Comparison of ENCODE assay signal across 18 mouse cellular contexts in genomic region chr9:119053964-119054576, GRCm38 (mm10). TPM values are rescaled to one million over a fixed set of nuclear protein-coding genes. Genes with fewer than 3 reads are reported as not detected.
DNase-seq lines count a peak whose midpoint lies in the region; ATAC-seq and TF ChIP-seq lines count a peak whose summit lies in the region.
"Had no signal": no experiment of that assay in that cellular context is flagged by ENCODE, and none has a peak within 500 bp of the region (broad histone marks: within the 10 kb centered on the region; RNA-seq: fewer than 3 reads in every experiment).

No protein-coding gene starts in this region.

- ATAC-seq in lung, embryonic 14.5 days (ENCODE audit: insufficient read depth) = no peak
- peak; percentile 40 for ATAC-seq in intestine, embryonic 15.5 days
- ATAC-seq in limb, embryonic 12.5 days (ENCODE audit: insufficient number of reproducible peaks, insufficient read depth, low FRiP score, low TSS enrichment, low read depth) = no peak
- ATAC-seq in stomach, postnatal 0 days (ENCODE audit: low FRiP score, low TSS enrichment) = peak; percentile 82
- ATAC-seq in megakaryocyte, adult 5-6 weeks (ENCODE audit: poor library complexity, severe bottlenecking) = no peak
- ATAC-seq: hindbrain, postnatal 0 days; liver, embryonic 12.5 days had no signal

- 0 out of 2 replicates have a peak, but pooled peaks cover 3% of the 10 kb centered on the region for H3K27me3 ChIP-seq in lung, embryonic 14.5 days (ENCODE audit: insufficient read depth, low read length)
- no peaks in the 10 kb centered on the region for H3K27me3 ChIP-seq in intestine, embryonic 15.5 days (replicated peaks)
- peaks cover 4% of the 10 kb centered on the region; the same call in 1 of the 2 replicates for H3K27me3 ChIP-seq in limb, embryonic 12.5 days
- no peaks in the 10 kb centered on the region for H3K27me3 ChIP-seq in stomach, postnatal 0 days (ENCODE audit: control insufficient read depth, insufficient read depth, low read length)

- no peaks in the 10 kb centered on the region for H3K36me3 ChIP-seq in lung, embryonic 14.5 days (ENCODE audit: insufficient read depth)
- H3K36me3 ChIP-seq in intestine, embryonic 15.5 days = no peaks in the 10 kb centered on the region
- no peaks in the 10 kb centered on the region for H3K36me3 ChIP-seq in limb, embryonic 12.5 days
- H3K36me3 ChIP-seq in stomach, postnatal 0 days (ENCODE audit: control insufficient read depth, insufficient read depth, low read length) = no peaks in the 10 kb centered on the region
- H3K36me3 ChIP-seq: forebrain, embryonic 12.5 days; heart, embryonic 15.5 days; liver, embryonic 12.5 days; neural tube, embryonic 15.5 days had no signal

- H3K9ac ChIP-seq in lung, embryonic 14.5 days = no peak overlapping the region
- no peak overlapping the region for H3K9ac ChIP-seq in intestine, embryonic 15.5 days
- H3K9ac ChIP-seq in limb, embryonic 12.5 days (replicated peaks) = no peak overlapping the region
- no peak overlapping the region for H3K9ac ChIP-seq in stomach, postnatal 0 days (ENCODE audit: low read length)
- H3K9ac ChIP-seq: liver, embryonic 12.5 days; neural tube, embryonic 15.5 days had no signal

- no peak for TF ChIP-seq CTCF in lung, embryonic 14.5 days (IDR thresholded peaks at IDR 0.05; ENCODE audit: low read depth)
- no peak for TF ChIP-seq CTCF in stomach, postnatal 0 days (IDR thresholded peaks at IDR 0.05; ENCODE audit: low read depth)

- DNase-seq in lung, embryonic 14.5 days = no peak
- DNase-seq in lung, postnatal 25 days (ENCODE audit: low spot score) = no peak
- peak; percentile 82 for DNase-seq in stomach, postnatal 0 days (ENCODE audit: low spot score)
- no peak for DNase-seq in Muller cell, postnatal 12 days (ENCODE audit: inconsistent ontology term)
- DNase-seq: cerebellum, adult 9-11 months; heart, adult 18-20 months; kidney, postnatal 25 days; midbrain, embryonic 14.5 days; right cerebral cortex, postnatal 25 days; thymus, adult 18-20 months had no signal

- no peak for TF ChIP-seq EP300 in stomach, postnatal 0 days (optimal IDR thresholded peaks at IDR 0.05)

- 60% methylated on average over 9 of the region's 9 CpGs for WGBS in lung, embryonic 14.5 days
- WGBS in intestine, embryonic 15.5 days = 65% methylated on average over 9 of the region's 9 CpGs
- 83% methylated on average over 9 of the region's 9 CpGs for WGBS in limb, embryonic 12.5 days
- 54% methylated on average over 9 of the region's 9 CpGs for WGBS in stomach, postnatal 0 days

- peak overlapping the region; percentile 74 for H3K4me2 ChIP-seq in lung, embryonic 14.5 days
- peak overlapping the region; percentile 76; the same call in 1 of the 2 replicates for H3K4me2 ChIP-seq in intestine, embryonic 15.5 days (replicated peaks)
- H3K4me2 ChIP-seq in limb, embryonic 12.5 days = peak overlapping the region; percentile 73
- H3K4me2 ChIP-seq in stomach, postnatal 0 days (replicated peaks; ENCODE audit: low read depth) = peak overlapping the region; percentile 59

- H3K4me1 ChIP-seq in lung, embryonic 14.5 days (ENCODE audit: insufficient read depth) = peaks cover 8% of the 10 kb centered on the region; the same call in 1 of the 2 replicates
- peaks cover 22% of the 10 kb centered on the region for H3K4me1 ChIP-seq in intestine, embryonic 15.5 days (replicated peaks)
- peaks cover 31% of the 10 kb centered on the region for H3K4me1 ChIP-seq in limb, embryonic 12.5 days (replicated peaks)
- H3K4me1 ChIP-seq in stomach, postnatal 0 days (replicated peaks; ENCODE audit: control insufficient read depth, insufficient read depth) = peaks cover 2% of the 10 kb centered on the region; the same call in 1 of the 2 replicates

- H3K27ac ChIP-seq in lung, embryonic 14.5 days (ENCODE audit: low read depth) = peak overlapping the region; percentile 80; the same call in 1 of the 2 replicates
- no peak overlapping the region for H3K27ac ChIP-seq in intestine, embryonic 15.5 days
- no peak overlapping the region for H3K27ac ChIP-seq in limb, embryonic 12.5 days
- peak overlapping the region; percentile 88 for H3K27ac ChIP-seq in stomach, postnatal 0 days (replicated peaks)
- H3K27ac ChIP-seq: forebrain, embryonic 12.5 days; heart, embryonic 15.5 days; hindbrain, postnatal 0 days; liver, embryonic 12.5 days; neural tube, embryonic 15.5 days had no signal

- peak overlapping the region; percentile 46; the same call in 1 of the 2 replicates for H3K4me3 ChIP-seq in lung, embryonic 14.5 days (ENCODE audit: low read depth, low read length)
- H3K4me3 ChIP-seq in intestine, embryonic 15.5 days (replicated peaks) = no peak overlapping the region
- H3K4me3 ChIP-seq in limb, embryonic 12.5 days (replicated peaks) = peak overlapping the region; percentile 53
- H3K4me3 ChIP-seq in stomach, postnatal 0 days (ENCODE audit: low read depth, low read length) = no peak overlapping the region
- H3K4me3 ChIP-seq: forebrain, embryonic 12.5 days; neural tube, embryonic 15.5 days had no signal

- H3K9me3 ChIP-seq in lung, embryonic 14.5 days (ENCODE audit: low read depth, low read length) = no peaks in the 10 kb centered on the region
- no peaks in the 10 kb centered on the region for H3K9me3 ChIP-seq in intestine, embryonic 15.5 days
- no peaks in the 10 kb centered on the region for H3K9me3 ChIP-seq in limb, embryonic 12.5 days
- no peaks in the 10 kb centered on the region for H3K9me3 ChIP-seq in stomach, postnatal 0 days (ENCODE audit: control insufficient read depth, low read length)
- H3K9me3 ChIP-seq: forebrain, embryonic 12.5 days; heart, embryonic 15.5 days; liver, embryonic 12.5 days; neural tube, embryonic 15.5 days had no signal

RNA-seq across cellular contexts. Expression of gene Vill, which starts 1.5 kb away (rescaled TPM):
- 35.6 and 36.7 TPM in 2 replicates for polyA plus RNA-seq in lung, embryonic 14.5 days (2014; fragmentation: Nextera tagmentation; extraction: Ambion mirVana)
- 16.1 and 17.2 TPM in 2 replicates for polyA plus RNA-seq in intestine, embryonic 15.5 days (2015; fragmentation: Nextera tagmentation; extraction: Ambion mirVana)
- 42.1 and 42.4 TPM in 2 replicates for polyA plus RNA-seq in limb, embryonic 12.5 days (2016; fragmentation: Nextera tagmentation; extraction: Ambion mirVana)
- polyA plus RNA-seq in stomach, postnatal 0 days (2015; fragmentation: Nextera tagmentation; extraction: Ambion mirVana) = 55.0 and 61.3 TPM in 2 replicates
- total RNA-seq in megakaryocyte, adult 5-6 weeks (2015) = 17.0 and 22.8 TPM in 2 replicates
- 69.9 and 92.7 TPM in 2 replicates for total RNA-seq in megakaryocyte, adult 5-6 weeks (2017)

RNA-seq across cellular contexts. Expression of gene Plcd1, which starts 39.2 kb away (rescaled TPM):
- polyA plus RNA-seq in lung, embryonic 14.5 days (2014; fragmentation: Nextera tagmentation; extraction: Ambion mirVana) = 13.2 and 14.9 TPM in 2 replicates
- 16.8 and 18.7 TPM in 2 replicates for polyA plus RNA-seq in intestine, embryonic 15.5 days (2015; fragmentation: Nextera tagmentation; extraction: Ambion mirVana)
- polyA plus RNA-seq in limb, embryonic 12.5 days (2016; fragmentation: Nextera tagmentation; extraction: Ambion mirVana) = 25.1 and 27.8 TPM in 2 replicates
- 35.3 and 39.2 TPM in 2 replicates for polyA plus RNA-seq in stomach, postnatal 0 days (2015; fragmentation: Nextera tagmentation; extraction: Ambion mirVana)
- 0.16 and 0.87 TPM in 2 replicates for total RNA-seq in megakaryocyte, adult 5-6 weeks (2015)
- total RNA-seq in megakaryocyte, adult 5-6 weeks (2017) = 0.26 and 0.53 TPM in 2 replicates

RNA-seq across cellular contexts. Expression of gene Dlec1, which starts 48.2 kb away (rescaled TPM):
- 1.0 and 1.1 TPM in 2 replicates for polyA plus RNA-seq in lung, embryonic 14.5 days (2014; fragmentation: Nextera tagmentation; extraction: Ambion mirVana)
- polyA plus RNA-seq in intestine, embryonic 15.5 days (2015; fragmentation: Nextera tagmentation; extraction: Ambion mirVana) = 0.51 and 0.72 TPM in 2 replicates
- 2.0 and 2.3 TPM in 2 replicates for polyA plus RNA-seq in limb, embryonic 12.5 days (2016; fragmentation: Nextera tagmentation; extraction: Ambion mirVana)
- polyA plus RNA-seq in stomach, postnatal 0 days (2015; fragmentation: Nextera tagmentation; extraction: Ambion mirVana) = 0.18 TPM in 2 replicates
- not detected in 2 replicates for total RNA-seq in megakaryocyte, adult 5-6 weeks (2015)
- not detected in 2 replicates for total RNA-seq in megakaryocyte, adult 5-6 weeks (2017)

Comparison
In these comparisons a context has a peak if more than half of its experiments do, and no peak if none do; other contexts are left out.
1. ATAC-seq: peak in intestine, embryonic 15.5 days (single experiment) and stomach, postnatal 0 days (single experiment); none in lung, embryonic 14.5 days (single experiment), limb, embryonic 12.5 days (single experiment) and megakaryocyte, adult 5-6 weeks (single experiment).
2. H3K27ac ChIP-seq: peak in lung, embryonic 14.5 days (single experiment) and stomach, postnatal 0 days (single experiment); none in intestine, embryonic 15.5 days (single experiment) and limb, embryonic 12.5 days (single experiment).
3. H3K4me3 ChIP-seq: peak in lung, embryonic 14.5 days (single experiment) and limb, embryonic 12.5 days (single experiment); none in intestine, embryonic 15.5 days (single experiment) and stomach, postnatal 0 days (single experiment).
4. Peak in every context shown above with its lines, with median percentiles within 50 percentile points of each other: H3K4me2 ChIP-seq.